Mouse (Mus musculus): ENCODE results near the gene 1110051M20Rik. TPM values are rescaled to one million over a fixed set of nuclear protein-coding genes. Genes with fewer than 3 reads are reported as not detected.

1110051M20Rik gene
- polyA plus RNA-seq, 1 experiment from 2014 or later, result 15.6 TPM

DNA sequence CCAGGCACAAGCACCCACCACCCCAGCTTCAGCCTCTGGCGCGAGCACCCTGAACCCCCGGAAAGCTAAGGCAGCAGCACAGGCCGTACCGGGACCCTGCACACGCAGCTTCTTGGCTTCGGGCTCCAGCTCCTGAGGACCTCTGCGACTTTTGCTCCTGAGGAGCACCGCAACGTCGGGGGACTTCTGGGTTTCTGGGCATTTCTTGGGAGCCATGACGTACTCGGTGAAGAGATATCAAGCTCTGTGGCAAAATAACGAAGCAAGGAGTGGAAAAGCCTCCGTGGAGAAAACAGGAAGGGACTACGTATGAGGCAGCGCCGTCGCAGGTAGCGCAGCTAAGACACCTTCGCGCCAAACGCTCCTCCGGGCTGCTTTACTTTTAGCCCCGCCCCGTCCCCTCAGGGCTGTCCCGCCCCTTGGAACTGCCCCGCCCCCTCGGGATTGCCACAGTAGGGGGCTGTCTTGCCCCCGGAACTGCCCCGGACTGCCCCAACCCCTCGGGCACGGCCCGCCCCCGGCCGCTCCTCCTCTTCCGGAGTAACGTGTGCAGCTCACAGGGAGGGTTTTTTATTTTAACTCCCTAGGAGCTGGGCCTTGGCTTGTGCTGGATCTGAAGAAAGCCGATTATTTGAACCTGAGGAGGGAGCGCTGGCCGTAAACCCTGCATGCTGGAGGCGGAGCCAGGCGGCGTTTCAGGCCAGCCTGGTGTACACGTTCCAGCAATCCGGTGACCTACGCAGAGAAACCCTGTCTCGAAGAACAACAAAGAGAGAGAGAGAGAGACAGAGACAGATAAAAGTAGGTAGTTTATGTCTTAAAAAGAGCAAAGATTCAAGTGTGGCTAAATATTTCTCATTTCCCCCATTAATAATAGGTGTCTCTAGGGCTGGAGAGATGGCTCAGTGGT, 207.6 kb downstream of the 1110051M20Rik start, which contains the start of gene Ddb2:
Gene Ddb2, minus strand, starts transcription at position 382 of the 910 bp plus-strand sequence.
- Histone ChIP-seq H3K4me2 (replicated peaks; ENCODE audit: low read depth) (peak within 1 kb of the TSS; percentile 94), H3K4me1 (replicated peaks; ENCODE audit: control insufficient read depth, insufficient read depth, low read length) (no peaks in the 10 kb centered on the region), H3K27ac (ENCODE audit: low read depth, low read length) (peak within 1 kb of the TSS; percentile 73), H3K9ac (ENCODE audit: low read depth, low read length) (peak within 1 kb of the TSS; percentile 74), H3K9me3 (ENCODE audit: control insufficient read depth) (no peaks in the 10 kb centered on the region), H3K4me3 (ENCODE audit: low read depth, low read length) (peak within 1 kb of the TSS; percentile 56), H3K27me3 (replicated peaks; ENCODE audit: control insufficient read depth, insufficient read depth, low read length) (no peaks in the 10 kb centered on the region), H3K36me3 (ENCODE audit: control insufficient read depth, insufficient read depth) (peaks cover 6% of the 10 kb centered on the region; the same call in 1 of the 2 replicates)
- under 1% methylated on average over 48 of the region's 48 CpGs for WGBS
- TF ChIP-seq CTCF (IDR thresholded peaks at IDR 0.05; ENCODE audit: low read depth), result no peak; the same call in 1 of the 2 replicates
- ATAC-seq, result peak; percentile 99

DNA sequence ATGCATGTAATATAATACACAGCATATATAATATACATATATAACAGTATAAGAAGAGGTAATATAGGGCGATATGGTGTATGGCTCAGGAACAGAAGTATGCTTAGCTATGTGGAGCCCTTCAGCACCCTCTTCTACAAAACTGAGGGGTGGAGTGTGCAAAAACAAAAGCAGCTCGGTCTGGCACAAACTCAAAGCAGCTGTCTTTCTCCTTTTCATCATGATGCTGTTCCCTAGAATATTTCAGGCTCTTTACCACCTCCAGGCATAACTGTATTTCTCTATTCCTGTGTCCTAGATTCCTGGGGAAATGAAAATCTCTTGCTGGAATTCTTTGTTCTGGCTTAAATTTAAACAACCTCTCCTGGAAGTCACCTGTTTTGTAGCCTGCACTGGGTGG, 214.8 kb downstream of the 1110051M20Rik start:
- no peaks in the 10 kb centered on the region for H3K27me3 ChIP-seq (replicated peaks; ENCODE audit: control insufficient read depth, insufficient read depth, low read length)
- H3K4me1 ChIP-seq (replicated peaks; ENCODE audit: control insufficient read depth, insufficient read depth, low read length), result no peaks in the 10 kb centered on the region
- no peak overlapping the region for H3K27ac ChIP-seq (ENCODE audit: low read depth, low read length)
- 89% methylated on average over 2 of the region's 2 CpGs for WGBS
- no peaks in the 10 kb centered on the region for H3K9me3 ChIP-seq (ENCODE audit: control insufficient read depth)
- H3K4me2 ChIP-seq (replicated peaks; ENCODE audit: low read depth), result no peak overlapping the region
- H3K4me3 ChIP-seq (ENCODE audit: low read depth, low read length), result no peak overlapping the region
- H3K36me3 ChIP-seq (ENCODE audit: control insufficient read depth, insufficient read depth), result peaks cover 6% of the 10 kb centered on the region; the same call in 1 of the 2 replicates
- no peak for TF ChIP-seq CTCF (IDR thresholded peaks at IDR 0.05; ENCODE audit: low read depth)
- ATAC-seq, result no peak
- H3K9ac ChIP-seq (ENCODE audit: low read depth, low read length), result no peak overlapping the region

Small RNA genes within 50 kb of the gene (microRNA-seq; reads per million reads assigned to microRNA genes)
- not detected for gene Gm22071

Other genes starting within 250 kb of the 1110051M20Rik start
- gene Nr1h3, start 241.9 kb downstream of the 1110051M20Rik start, polyA plus RNA-seq (2015; fragmentation: Nextera tagmentation; extraction: Ambion mirVana), result 22.7 TPM in 2 replicates
- 20.4 and 20.5 TPM in 2 replicates for gene Acp2, start 241.8 kb downstream of the 1110051M20Rik start, polyA plus RNA-seq (2015; fragmentation: Nextera tagmentation; extraction: Ambion mirVana)
- gene Ddb2, start 207.7 kb downstream of the 1110051M20Rik start, polyA plus RNA-seq (2015; fragmentation: Nextera tagmentation; extraction: Ambion mirVana), result 4.4 and 6.1 TPM in 2 replicates
- 6.5 and 7.3 TPM in 2 replicates for gene Pacsin3, start 188.8 kb downstream of the 1110051M20Rik start, polyA plus RNA-seq (2015; fragmentation: Nextera tagmentation; extraction: Ambion mirVana)
- gene Arfgap2, start 179.7 kb downstream of the 1110051M20Rik start, polyA plus RNA-seq (2015; fragmentation: Nextera tagmentation; extraction: Ambion mirVana), result 37.6 and 39.0 TPM in 2 replicates
- gene Lrp4, start 12.8 kb upstream of the 1110051M20Rik start, polyA plus RNA-seq (2015; fragmentation: Nextera tagmentation; extraction: Ambion mirVana), result 4.9 and 5.4 TPM in 2 replicates
- 17.0 and 19.3 TPM in 2 replicates for gene Ckap5, start 82.1 kb upstream of the 1110051M20Rik start, polyA plus RNA-seq (2015; fragmentation: Nextera tagmentation; extraction: Ambion mirVana)
- gene F2, start 191.7 kb upstream of the 1110051M20Rik start, polyA plus RNA-seq (2015; fragmentation: Nextera tagmentation; extraction: Ambion mirVana), result 3.0 and 3.7 TPM in 2 replicates
- gene Zfp408, start 205.1 kb upstream of the 1110051M20Rik start, polyA plus RNA-seq (2015; fragmentation: Nextera tagmentation; extraction: Ambion mirVana), result 2.6 and 3.3 TPM in 2 replicates
- 92.3 and 94.0 TPM in 2 replicates for gene Arhgap1, start 205.2 kb upstream of the 1110051M20Rik start, polyA plus RNA-seq (2015; fragmentation: Nextera tagmentation; extraction: Ambion mirVana)

All from intestine, postnatal 0 days (tissue).